Mouse (Mus musculus): ENCODE data around the gene Ccdc184. TPM values are rescaled to one million over a fixed set of nuclear protein-coding genes. Genes with fewer than 3 reads are reported as not detected.
A peak's percentile ranks its signal among the peaks of the same experiment; 100 is the strongest.

Ccdc184 gene
- polyA plus RNA-seq, 1 experiment from 2014 or later: 2.5 TPM

DNA sequence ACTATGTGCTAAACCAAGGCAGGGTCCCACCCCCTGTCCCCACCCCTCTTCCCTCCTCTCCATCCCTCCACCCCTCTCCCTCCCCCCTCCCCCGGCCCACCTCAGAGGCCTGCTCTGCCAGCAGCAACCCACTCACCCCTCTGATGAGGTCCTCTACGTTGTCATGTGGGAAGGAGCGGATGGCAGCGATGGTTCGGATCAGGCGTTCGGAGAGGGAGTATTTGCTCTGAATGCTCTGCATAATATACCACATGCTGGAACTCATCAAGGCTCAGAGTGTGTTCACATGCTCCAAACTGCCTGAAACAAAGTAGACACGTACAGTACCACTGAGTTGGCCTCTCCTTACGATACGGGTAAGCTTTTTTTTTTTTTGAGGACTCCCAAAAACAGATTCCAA is 24.4 kb upstream of the Ccdc184 start:
- H3K9me3 ChIP-seq: no peaks in the 10 kb centered on the region
- DNase-seq (ENCODE audit: low spot score): no peak
- peaks cover 49% of the 10 kb centered on the region for H3K36me3 ChIP-seq (replicated peaks)
- H3K27ac ChIP-seq (replicated peaks): no peak overlapping the region
- H3K27me3 ChIP-seq (replicated peaks; ENCODE audit: low read depth, poor library complexity, severe bottlenecking): no peaks in the 10 kb centered on the region
- H3K4me3 ChIP-seq: no peak overlapping the region
- 83% methylated on average over 10 of the region's 10 CpGs for WGBS
- H3K4me1 ChIP-seq: peaks cover 18% of the 10 kb centered on the region

DNA sequence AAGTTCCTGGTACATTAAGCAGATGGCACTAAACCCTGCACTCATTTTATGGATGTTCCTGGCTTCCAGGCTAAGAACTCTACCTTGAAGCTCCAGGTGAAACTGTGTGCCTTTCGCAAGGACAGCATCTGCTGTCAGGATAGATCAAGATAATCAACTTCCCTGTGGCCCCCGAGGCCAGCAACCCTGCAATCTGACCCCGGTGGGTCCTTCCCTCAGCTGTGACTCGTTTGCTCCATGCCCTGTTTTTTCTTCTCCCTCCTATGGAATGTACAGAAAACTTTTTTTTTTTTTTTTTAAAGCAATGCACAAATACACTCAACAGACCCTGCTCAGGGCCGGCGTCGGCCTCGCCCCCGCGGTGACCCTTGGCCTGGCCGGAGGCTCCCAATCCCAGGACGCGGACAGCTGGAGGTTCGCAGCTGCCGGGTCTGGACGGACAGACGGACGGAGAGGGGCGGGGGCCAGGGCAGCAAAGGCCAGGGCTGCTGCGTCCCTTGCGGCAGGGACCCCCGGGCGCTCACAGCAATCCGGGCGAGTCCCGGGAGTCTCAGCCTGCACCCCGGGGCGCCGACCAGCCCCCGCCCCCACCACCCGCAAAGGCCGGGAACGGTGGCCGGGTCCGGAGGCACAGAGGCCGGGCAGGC is 22.0 kb upstream of the Ccdc184 start:
- Histone ChIP-seq H3K4me3 (peak overlapping the region; percentile 95), H3K36me3 (replicated peaks) (peaks cover 26% of the 10 kb centered on the region), H3K27me3 (replicated peaks; ENCODE audit: low read depth, poor library complexity, severe bottlenecking) (no peaks in the 10 kb centered on the region), H3K4me1 (peaks cover 18% of the 10 kb centered on the region), H3K27ac (replicated peaks) (peak overlapping the region; percentile 93), H3K9me3 (no peaks in the 10 kb centered on the region)
- DNase-seq (ENCODE audit: low spot score): peak; percentile 57
- under 1% methylated on average over 36 of the region's 36 CpGs for WGBS

DNA sequence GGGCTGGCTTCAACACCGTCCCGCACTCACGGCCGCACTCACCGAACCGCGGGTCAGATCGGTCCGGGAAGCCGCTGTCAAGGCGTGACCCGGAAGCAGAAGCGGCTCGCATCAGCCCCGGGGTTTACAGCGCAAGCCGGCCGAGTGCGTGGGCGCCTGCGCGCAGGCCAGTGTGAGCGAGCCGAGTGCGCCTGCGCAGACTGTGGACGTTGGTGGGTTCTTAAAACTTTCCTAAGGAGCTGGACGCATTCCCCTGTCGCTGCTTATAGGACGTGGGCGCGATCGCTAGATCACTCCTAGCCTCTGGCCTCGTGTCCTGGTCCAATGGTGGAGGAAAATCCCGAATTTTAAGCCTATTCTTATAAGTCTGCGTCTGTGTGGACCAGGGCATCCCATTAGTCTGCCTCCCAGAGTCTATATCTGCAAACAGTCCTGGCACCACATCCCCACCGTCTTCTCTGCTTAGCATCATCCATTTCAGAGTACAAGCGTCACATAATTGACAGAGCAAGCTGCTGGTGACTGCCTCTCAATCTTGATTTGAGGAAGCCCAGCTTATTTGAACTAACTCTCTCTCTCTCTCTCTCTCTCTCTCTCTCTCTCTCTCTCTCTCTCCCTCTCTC is 21.3 kb upstream of the Ccdc184 start:
- H3K27me3 ChIP-seq (replicated peaks; ENCODE audit: low read depth, poor library complexity, severe bottlenecking): no peaks in the 10 kb centered on the region

DNA sequence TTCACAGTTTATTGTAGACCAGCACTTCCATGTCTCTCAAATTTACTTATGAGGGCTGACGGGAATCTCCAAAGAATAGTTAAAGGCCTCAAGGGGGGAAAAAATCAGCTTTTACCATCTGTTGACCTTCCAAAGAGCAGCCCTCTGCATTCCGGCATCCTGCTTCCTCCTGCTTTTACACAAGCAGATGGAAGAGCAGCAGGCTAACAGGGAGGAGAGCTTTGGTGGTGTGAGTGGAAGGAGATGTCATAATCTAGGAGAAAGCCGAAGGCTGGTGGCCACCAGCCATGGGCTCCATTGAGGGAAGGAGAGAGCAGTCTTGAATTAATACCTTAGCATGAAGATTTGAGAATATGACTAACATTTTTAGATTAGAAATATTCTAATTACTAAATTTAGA is 18.6 kb upstream of the Ccdc184 start:
- Histone ChIP-seq H3K4me1 (peaks cover 24% of the 10 kb centered on the region), H3K36me3 (replicated peaks) (no peaks in the 10 kb centered on the region), H3K27ac (replicated peaks) (no peak overlapping the region; the same call in 1 of the 2 replicates), H3K27me3 (replicated peaks; ENCODE audit: low read depth, poor library complexity, severe bottlenecking) (no peaks in the 10 kb centered on the region), H3K4me3 (no peak overlapping the region), H3K9me3 (no peaks in the 10 kb centered on the region)
- 78% methylated on average over 3 of the region's 3 CpGs for WGBS
- no peak for DNase-seq (ENCODE audit: low spot score)

More for the DNA sequence above, 21.3 kb upstream of the Ccdc184 start:
- WGBS: 1% methylated on average over 38 of the region's 38 CpGs
- H3K36me3 ChIP-seq (replicated peaks): peaks cover 19% of the 10 kb centered on the region
- H3K4me3 ChIP-seq: peak overlapping the region; percentile 95
- H3K27ac ChIP-seq (replicated peaks): peak overlapping the region; percentile 93
- H3K9me3 ChIP-seq: no peaks in the 10 kb centered on the region
- H3K4me1 ChIP-seq: peaks cover 18% of the 10 kb centered on the region
- DNase-seq (ENCODE audit: low spot score): peak; percentile 95

DNA sequence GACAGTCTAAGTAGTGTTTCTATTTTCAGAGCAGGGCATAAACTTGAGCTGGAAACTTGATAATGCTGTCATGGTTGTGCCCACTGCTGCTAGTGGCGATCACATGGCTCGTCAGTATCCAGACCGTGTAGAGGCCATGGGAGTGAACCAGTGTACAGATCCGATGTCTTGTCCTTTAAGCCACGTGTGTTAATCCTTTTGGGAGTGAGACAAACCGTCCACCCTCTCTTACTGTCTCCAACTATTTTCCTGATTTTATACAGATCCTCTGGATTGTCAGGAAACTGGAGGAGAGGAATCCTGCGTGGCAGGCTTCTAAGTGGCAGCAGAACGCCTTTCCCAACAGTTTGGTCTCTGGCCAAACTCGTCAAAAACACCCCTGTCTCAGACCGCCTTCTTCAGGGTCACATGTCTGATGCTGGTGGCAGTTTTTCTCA is 17.8 kb upstream of the Ccdc184 start:
- peaks cover 23% of the 10 kb centered on the region for H3K4me1 ChIP-seq
- H3K9me3 ChIP-seq: no peaks in the 10 kb centered on the region
- H3K4me3 ChIP-seq: no peak overlapping the region
- DNase-seq (ENCODE audit: low spot score): no peak
- WGBS: 78% methylated on average over 10 of the region's 10 CpGs
- no peak overlapping the region for H3K27ac ChIP-seq (replicated peaks)
- no peaks in the 10 kb centered on the region for H3K27me3 ChIP-seq (replicated peaks; ENCODE audit: low read depth, poor library complexity, severe bottlenecking)
- no peaks in the 10 kb centered on the region for H3K36me3 ChIP-seq (replicated peaks)

DNA sequence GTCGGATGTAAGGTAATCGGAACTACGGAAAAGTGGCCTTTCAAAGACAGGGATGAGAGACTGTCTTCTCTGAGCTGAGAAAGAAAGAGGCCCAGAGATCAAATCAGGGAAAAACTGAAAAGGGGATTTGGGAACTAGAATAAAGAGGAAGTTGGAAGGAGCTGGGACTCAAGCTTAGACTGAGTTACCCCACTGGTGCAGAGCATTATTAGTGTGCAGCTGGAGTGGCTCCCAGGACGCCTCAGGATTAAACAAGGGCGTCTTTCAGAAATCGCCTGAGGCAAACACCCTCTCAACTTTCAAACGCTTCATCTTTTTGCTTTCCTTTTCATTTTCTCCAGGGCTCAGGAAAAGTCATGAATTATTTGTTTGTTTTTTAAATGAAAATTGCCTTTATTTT is 14.0 kb upstream of the Ccdc184 start:
- Histone ChIP-seq H3K4me3 (no peak overlapping the region), H3K4me1 (peaks cover 5% of the 10 kb centered on the region; the same call in 1 of the 2 replicates), H3K27me3 (replicated peaks; ENCODE audit: low read depth, poor library complexity, severe bottlenecking) (no peaks in the 10 kb centered on the region), H3K27ac (replicated peaks) (no peak overlapping the region), H3K9me3 (no peaks in the 10 kb centered on the region), H3K36me3 (replicated peaks) (no peaks in the 10 kb centered on the region)
- WGBS: 52% methylated on average over 7 of the region's 7 CpGs
- DNase-seq (ENCODE audit: low spot score): no peak

DNA sequence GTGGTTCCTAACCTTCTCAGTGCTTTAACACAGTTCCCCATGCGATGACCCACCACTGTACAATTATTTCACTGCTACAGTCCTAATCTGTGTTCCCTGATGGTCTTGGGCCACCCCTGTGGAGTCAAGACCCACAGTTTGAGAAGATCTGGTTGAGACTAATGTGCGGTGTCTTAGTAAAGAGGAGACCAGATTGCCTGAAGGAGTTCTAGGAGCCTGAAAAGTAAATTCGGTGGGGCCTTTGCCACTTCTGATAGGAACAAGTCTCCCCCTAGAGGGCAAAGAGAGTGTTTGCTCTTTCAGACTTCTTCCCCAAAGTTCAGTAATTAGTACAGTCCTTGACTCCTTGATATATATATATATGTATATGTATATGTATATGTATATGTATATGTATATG is 13.3 kb upstream of the Ccdc184 start:
- no peak overlapping the region for H3K4me3 ChIP-seq
- DNase-seq (ENCODE audit: low spot score): peak; percentile 39
- no peaks in the 10 kb centered on the region for H3K9me3 ChIP-seq
- no peak overlapping the region for H3K27ac ChIP-seq (replicated peaks)
- H3K4me1 ChIP-seq: peaks cover 5% of the 10 kb centered on the region; the same call in 1 of the 2 replicates
- H3K27me3 ChIP-seq (replicated peaks; ENCODE audit: low read depth, poor library complexity, severe bottlenecking): no peaks in the 10 kb centered on the region
- 33% methylated on average over 3 of the region's 3 CpGs for WGBS
- no peaks in the 10 kb centered on the region for H3K36me3 ChIP-seq (replicated peaks)

DNA sequence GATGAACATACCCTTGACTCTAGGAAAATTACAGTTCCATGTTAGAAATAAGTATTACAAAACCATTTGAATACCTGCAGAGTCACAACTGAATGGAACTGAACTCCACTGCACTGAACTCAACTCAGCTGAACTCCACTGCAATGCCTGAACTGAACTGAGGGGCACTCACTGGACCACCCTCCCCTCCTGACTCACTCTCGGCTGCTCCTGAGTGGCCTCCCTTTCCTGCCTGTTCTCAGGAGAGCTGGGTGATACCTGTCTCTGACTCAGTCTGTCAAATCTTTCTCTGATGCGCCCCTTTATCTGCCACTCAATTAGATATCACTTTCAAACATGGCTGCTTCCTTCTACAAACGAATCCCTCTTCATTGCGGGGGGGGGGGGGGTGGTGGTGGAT is 12.8 kb upstream of the Ccdc184 start:
- Histone ChIP-seq H3K36me3 (replicated peaks) (no peaks in the 10 kb centered on the region), H3K4me1 (peaks cover 5% of the 10 kb centered on the region; the same call in 1 of the 2 replicates), H3K9me3 (no peaks in the 10 kb centered on the region), H3K27me3 (replicated peaks; ENCODE audit: low read depth, poor library complexity, severe bottlenecking) (no peaks in the 10 kb centered on the region), H3K27ac (replicated peaks) (no peak overlapping the region), H3K4me3 (no peak overlapping the region)
- WGBS: 72% methylated on average over 4 of the region's 4 CpGs
- DNase-seq (ENCODE audit: low spot score): no peak

DNA sequence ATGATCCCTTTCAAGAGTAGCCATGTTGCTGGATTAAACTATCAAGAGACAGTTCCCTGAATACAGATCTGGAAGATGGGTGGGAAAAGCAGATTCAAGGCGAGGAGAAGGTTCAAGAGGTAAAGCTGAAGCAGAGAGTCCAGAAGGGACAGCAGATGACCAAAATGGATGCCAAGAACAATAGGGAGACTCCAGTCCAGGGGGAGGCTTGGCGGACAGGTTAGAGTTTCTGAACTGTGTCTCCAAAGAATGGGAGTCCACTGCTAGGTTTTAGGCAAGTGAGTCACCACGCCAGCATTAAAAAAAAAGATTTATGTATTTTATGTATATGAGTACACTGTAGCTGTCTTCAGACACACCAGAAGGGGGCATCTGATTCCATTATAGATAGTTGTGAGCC is 12.3 kb upstream of the Ccdc184 start:
- WGBS: 83% methylated on average over 3 of the region's 3 CpGs
- H3K9me3 ChIP-seq: no peaks in the 10 kb centered on the region
- DNase-seq (ENCODE audit: low spot score): no peak
- H3K27ac ChIP-seq (replicated peaks): no peak overlapping the region
- H3K27me3 ChIP-seq (replicated peaks; ENCODE audit: low read depth, poor library complexity, severe bottlenecking): no peaks in the 10 kb centered on the region
- H3K4me1 ChIP-seq: peaks cover 5% of the 10 kb centered on the region; the same call in 1 of the 2 replicates
- no peak overlapping the region for H3K4me3 ChIP-seq
- H3K36me3 ChIP-seq (replicated peaks): no peaks in the 10 kb centered on the region

DNA sequence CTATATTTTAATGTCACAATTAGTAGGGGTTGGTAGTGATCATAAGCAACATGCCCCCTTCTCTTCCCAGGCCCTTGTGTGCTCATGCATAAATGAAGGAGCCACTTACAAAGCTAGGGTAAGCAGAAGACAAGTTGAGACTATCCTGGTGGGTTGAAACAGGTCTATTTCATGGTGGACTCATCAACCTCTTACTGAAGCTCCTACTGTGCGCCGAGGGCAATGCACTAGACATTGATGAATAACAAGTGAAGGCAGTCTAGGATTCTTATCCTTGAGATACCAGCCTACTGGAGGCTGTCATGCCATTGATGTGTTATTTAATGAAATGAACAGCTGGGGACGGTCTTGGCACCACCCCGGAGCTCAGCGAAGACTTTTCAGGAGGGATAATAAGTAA is 11.7 kb upstream of the Ccdc184 start:
- Histone ChIP-seq H3K9me3 (no peaks in the 10 kb centered on the region), H3K4me1 (peaks cover 5% of the 10 kb centered on the region; the same call in 1 of the 2 replicates), H3K4me3 (no peak overlapping the region), H3K36me3 (replicated peaks) (no peaks in the 10 kb centered on the region), H3K27me3 (replicated peaks; ENCODE audit: low read depth, poor library complexity, severe bottlenecking) (no peaks in the 10 kb centered on the region), H3K27ac (replicated peaks) (no peak overlapping the region)
- DNase-seq (ENCODE audit: low spot score): no peak
- WGBS: 94% methylated on average over 5 of the region's 5 CpGs

DNA sequence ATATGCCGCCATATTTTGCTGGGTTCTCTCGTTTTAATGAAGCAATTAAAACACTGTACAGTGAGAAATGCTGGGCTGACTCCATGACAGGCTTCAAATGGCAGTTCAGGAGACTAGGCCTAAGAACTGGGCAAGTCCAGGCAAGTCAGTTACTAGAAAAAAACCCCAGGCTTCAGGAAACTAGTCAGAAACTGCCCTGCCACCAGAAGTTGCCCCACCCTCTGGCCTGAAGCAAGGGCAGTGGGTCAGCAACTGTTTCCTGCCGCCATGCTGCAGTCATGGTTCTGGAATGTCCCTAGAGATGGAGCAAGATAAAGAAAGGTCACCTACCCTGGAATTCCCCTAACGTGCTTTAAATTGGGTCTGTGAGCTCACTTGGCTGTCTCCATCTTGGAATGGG is 11.0 kb upstream of the Ccdc184 start:
- no peak for DNase-seq (ENCODE audit: low spot score)
- WGBS: 64% methylated on average over 4 of the region's 4 CpGs
- Histone ChIP-seq H3K4me3 (no peak overlapping the region), H3K27me3 (replicated peaks; ENCODE audit: low read depth, poor library complexity, severe bottlenecking) (no peaks in the 10 kb centered on the region), H3K4me1 (peaks cover 10% of the 10 kb centered on the region), H3K9me3 (no peaks in the 10 kb centered on the region), H3K27ac (replicated peaks) (no peak overlapping the region), H3K36me3 (replicated peaks) (no peaks in the 10 kb centered on the region)

DNA sequence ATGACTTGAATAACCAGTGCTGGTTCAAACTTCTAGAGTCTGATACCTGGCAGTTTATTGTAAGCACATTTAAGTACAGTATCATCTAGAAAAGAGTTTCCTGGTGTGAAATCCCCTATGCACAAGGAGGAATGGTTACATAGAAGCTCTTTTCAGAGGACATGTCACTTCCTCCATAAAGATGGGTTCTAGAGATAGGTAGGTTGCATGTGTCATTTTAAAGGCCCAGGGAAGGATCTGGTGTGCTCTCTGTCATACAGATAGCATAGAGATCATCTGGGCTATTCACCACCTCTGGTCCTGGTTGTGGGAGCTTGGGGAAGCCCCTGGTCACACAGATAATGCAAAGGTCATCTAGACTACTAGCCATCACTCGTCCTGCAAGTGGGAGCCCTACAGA is 9.7 kb upstream of the Ccdc184 start:
- H3K4me3 ChIP-seq: no peak overlapping the region
- H3K27ac ChIP-seq (replicated peaks): no peak overlapping the region
- no peaks in the 10 kb centered on the region for H3K36me3 ChIP-seq (replicated peaks)
- peaks cover 15% of the 10 kb centered on the region for H3K4me1 ChIP-seq
- no peaks in the 10 kb centered on the region for H3K27me3 ChIP-seq (replicated peaks; ENCODE audit: low read depth, poor library complexity, severe bottlenecking)
- 68% methylated on average over 1 of the region's 1 CpGs for WGBS
- H3K9me3 ChIP-seq: no peaks in the 10 kb centered on the region
- DNase-seq (ENCODE audit: low spot score): no peak
